Mouse (Mus musculus): ENCODE measurements around the gene Klhl9. TPM values are rescaled to one million over a fixed set of nuclear protein-coding genes. Genes with fewer than 3 reads are reported as not detected.
A peak's percentile ranks its signal among the peaks of the same experiment; 100 is the strongest.

Klhl9 gene
- polyA plus RNA-seq, 1 experiment from 2014 or later = 177 TPM

DNA sequence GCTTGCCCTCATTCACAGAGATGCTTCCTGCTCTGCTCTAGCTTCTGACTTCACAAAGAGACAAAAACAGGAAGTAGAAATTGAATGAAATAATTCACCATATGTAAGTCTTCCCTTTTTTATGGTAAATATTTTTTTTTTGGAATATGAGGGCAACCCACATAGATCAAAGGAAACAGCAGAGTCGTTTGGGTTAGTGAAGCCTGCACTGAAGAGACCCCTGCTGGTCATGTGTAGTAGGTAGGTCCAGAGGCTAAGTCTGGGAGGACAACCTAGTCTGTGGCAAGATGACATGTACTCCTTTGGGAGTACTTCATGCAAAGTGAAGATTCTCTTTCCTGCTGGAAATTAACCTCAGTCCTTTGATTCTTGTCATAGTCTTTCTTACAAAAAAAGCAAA is 5.1 kb upstream of the Klhl9 start:
- ATAC-seq (ENCODE audit: low FRiP score, low TSS enrichment) (no peak), DNase-seq (peak; percentile 57)
- 3% methylated on average over 1 of the region's 1 CpGs for WGBS
- Histone ChIP-seq H3K27ac (replicated peaks; ENCODE audit: low read depth, low read length) (no peak overlapping the region), H3K9me3 (ENCODE audit: control insufficient read depth, low read length) (no peaks in the 10 kb centered on the region), H3K9ac (replicated peaks; ENCODE audit: low read length) (no peak overlapping the region), H3K4me3 (replicated peaks; ENCODE audit: low read depth, low read length) (no peak overlapping the region), H3K27me3 (ENCODE audit: control insufficient read depth, insufficient read depth, low read length) (no peaks in the 10 kb centered on the region), H3K36me3 (ENCODE audit: control insufficient read depth, insufficient read depth, low read length) (no peaks in the 10 kb centered on the region), H3K4me2 (ENCODE audit: low read length) (no peak overlapping the region), H3K4me1 (ENCODE audit: control insufficient read depth, insufficient read depth, low read length) (no peaks in the 10 kb centered on the region)

- no peak overlapping the region for H3K27ac ChIP-seq (replicated peaks; ENCODE audit: low read depth, low read length)
- H3K9ac ChIP-seq (replicated peaks; ENCODE audit: low read length) = no peak overlapping the region
- no peaks in the 10 kb centered on the region for H3K9me3 ChIP-seq (ENCODE audit: control insufficient read depth, low read length)
- H3K27me3 ChIP-seq (ENCODE audit: control insufficient read depth, insufficient read depth, low read length) = no peaks in the 10 kb centered on the region
- ATAC-seq (ENCODE audit: low FRiP score, low TSS enrichment) (no peak), DNase-seq (no peak)
- 93% methylated on average over 6 of the region's 6 CpGs for WGBS
- H3K4me2 ChIP-seq (ENCODE audit: low read length) = no peak overlapping the region
- no peaks in the 10 kb centered on the region for H3K36me3 ChIP-seq (ENCODE audit: control insufficient read depth, insufficient read depth, low read length)
- no peaks in the 10 kb centered on the region for H3K4me1 ChIP-seq (ENCODE audit: control insufficient read depth, insufficient read depth, low read length)
- no peak overlapping the region for H3K4me3 ChIP-seq (replicated peaks; ENCODE audit: low read depth, low read length)
Observed at GRCm38 (mm10) chr4:88726727-88727126, 4.5 kb upstream of the Klhl9 start.

DNA sequence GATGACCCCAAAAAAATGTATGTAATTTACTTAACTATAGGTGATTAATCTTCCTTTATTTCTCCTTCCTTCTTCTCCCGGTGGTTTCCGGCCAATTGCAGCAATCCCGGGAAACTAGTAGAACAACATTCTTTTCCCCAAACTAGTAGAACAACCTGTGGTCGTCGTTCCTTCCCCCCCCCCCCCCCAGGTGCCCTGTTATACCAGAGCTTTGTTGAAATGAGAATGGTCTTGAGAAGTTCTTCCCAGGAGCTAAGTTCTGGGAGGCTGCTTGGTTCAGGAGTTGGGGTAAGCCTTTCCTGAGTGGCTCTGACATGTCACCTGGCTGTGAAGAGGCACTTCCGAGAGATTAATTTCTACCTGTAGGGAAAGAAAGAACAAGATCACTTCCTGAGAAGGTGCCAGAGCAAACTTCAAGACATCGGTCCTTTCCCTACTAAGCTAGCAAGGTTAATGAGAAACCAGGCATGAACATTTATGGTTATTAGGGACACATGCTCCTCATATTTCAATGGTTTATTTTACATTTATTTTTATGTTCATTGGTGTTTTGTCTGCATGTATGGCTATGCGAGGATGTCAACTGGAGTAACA is 1.3 kb upstream of the Klhl9 start:
- Histone ChIP-seq H3K36me3 (ENCODE audit: control insufficient read depth, insufficient read depth, low read length) (peaks cover 7% of the 10 kb centered on the region), H3K4me2 (ENCODE audit: low read length) (no peak overlapping the region), H3K27ac (replicated peaks; ENCODE audit: low read depth, low read length) (no peak overlapping the region), H3K4me3 (replicated peaks; ENCODE audit: low read depth, low read length) (no peak overlapping the region), H3K4me1 (ENCODE audit: control insufficient read depth, insufficient read depth, low read length) (peaks cover 23% of the 10 kb centered on the region), H3K9me3 (ENCODE audit: control insufficient read depth, low read length) (no peaks in the 10 kb centered on the region), H3K9ac (replicated peaks; ENCODE audit: low read length) (no peak overlapping the region), H3K27me3 (ENCODE audit: control insufficient read depth, insufficient read depth, low read length) (no peaks in the 10 kb centered on the region)
- DNase-seq (no peak), ATAC-seq (ENCODE audit: low FRiP score, low TSS enrichment) (no peak)
- WGBS = 70% methylated on average over 8 of the region's 8 CpGs

DNA sequence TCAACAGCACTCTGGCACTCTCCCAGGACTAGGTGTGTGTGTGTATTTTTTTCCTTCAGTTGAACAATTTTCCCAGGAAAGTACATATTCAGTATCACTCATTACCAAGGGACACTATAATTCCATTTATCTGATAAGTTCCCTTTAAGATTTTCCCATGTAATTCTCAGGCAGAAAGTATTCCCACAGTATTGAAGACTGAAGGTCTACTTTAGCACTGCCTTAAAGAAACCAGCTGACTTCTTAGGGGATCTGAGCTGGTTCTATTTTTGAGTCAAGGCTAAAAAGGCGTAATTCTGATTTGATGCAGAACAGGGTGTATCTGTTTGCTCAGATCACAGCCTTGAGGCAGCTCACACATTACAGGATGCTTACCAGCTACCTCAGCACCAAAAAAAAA is 3.5 kb downstream of the Klhl9 start:
- DNase-seq = no peak
- Histone ChIP-seq H3K9ac (replicated peaks; ENCODE audit: low read length) (peak overlapping the region; percentile 42; the same call in 1 of the 2 replicates), H3K4me2 (ENCODE audit: low read length) (peak overlapping the region; percentile 93), H3K27ac (replicated peaks; ENCODE audit: low read depth, low read length) (no peak overlapping the region), H3K4me3 (replicated peaks; ENCODE audit: low read depth, low read length) (peak overlapping the region; percentile 26), H3K9me3 (ENCODE audit: control insufficient read depth, low read length) (no peaks in the 10 kb centered on the region), H3K36me3 (ENCODE audit: control insufficient read depth, insufficient read depth, low read length) (peaks cover 28% of the 10 kb centered on the region), H3K4me1 (ENCODE audit: control insufficient read depth, insufficient read depth, low read length) (peaks cover 35% of the 10 kb centered on the region), H3K27me3 (ENCODE audit: control insufficient read depth, insufficient read depth, low read length) (no peaks in the 10 kb centered on the region)
- no peak for ATAC-seq (ENCODE audit: low FRiP score, low TSS enrichment)
- WGBS = 45% methylated on average over 1 of the region's 1 CpGs

DNA sequence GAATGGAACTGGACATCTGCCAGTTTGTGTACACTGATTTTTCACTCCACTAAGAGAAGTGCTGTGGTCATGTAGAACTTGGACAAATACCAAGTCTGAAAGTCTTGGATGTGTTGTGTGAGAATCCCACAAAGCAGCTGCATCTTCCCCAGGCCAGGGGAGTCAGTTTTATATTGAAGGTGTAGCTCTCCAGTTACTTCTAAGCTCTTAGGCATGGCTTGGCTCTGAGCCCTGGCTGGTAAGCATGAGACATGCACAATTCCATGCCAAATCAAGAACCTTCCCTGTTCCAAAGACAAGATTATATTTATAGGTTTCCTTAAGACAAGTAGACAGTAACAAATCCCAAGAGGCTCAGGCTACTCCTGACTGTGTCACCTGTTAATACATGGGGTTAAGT is 7.2 kb downstream of the Klhl9 start:
- Histone ChIP-seq H3K27me3 (ENCODE audit: control insufficient read depth, insufficient read depth, low read length) (no peaks in the 10 kb centered on the region), H3K4me1 (ENCODE audit: control insufficient read depth, insufficient read depth, low read length) (peaks cover 23% of the 10 kb centered on the region), H3K9ac (replicated peaks; ENCODE audit: low read length) (no peak overlapping the region), H3K4me3 (replicated peaks; ENCODE audit: low read depth, low read length) (no peak overlapping the region), H3K4me2 (ENCODE audit: low read length) (no peak overlapping the region), H3K36me3 (ENCODE audit: control insufficient read depth, insufficient read depth, low read length) (peaks cover 28% of the 10 kb centered on the region), H3K27ac (replicated peaks; ENCODE audit: low read depth, low read length) (no peak overlapping the region), H3K9me3 (ENCODE audit: control insufficient read depth, low read length) (no peaks in the 10 kb centered on the region)
- DNase-seq (no peak), ATAC-seq (ENCODE audit: low FRiP score, low TSS enrichment) (no peak)

DNA sequence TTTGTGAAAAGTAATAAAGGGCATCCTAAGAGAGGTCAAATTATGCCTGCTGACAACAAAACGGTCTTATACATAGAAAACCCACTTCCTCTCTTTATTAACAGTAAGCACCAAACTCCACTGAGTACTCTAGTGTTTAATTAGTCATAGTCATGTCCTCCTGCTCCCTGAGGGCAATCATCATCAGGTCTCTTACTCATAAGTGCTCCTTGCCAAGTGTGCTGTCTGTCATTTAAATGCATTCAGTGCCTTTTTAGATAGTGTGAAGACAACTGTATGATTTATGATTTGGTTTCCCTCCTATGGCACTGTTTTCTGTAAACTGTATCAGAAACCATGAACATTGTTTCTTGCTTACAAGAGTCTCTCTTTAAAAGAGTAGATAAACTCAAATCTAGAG is 8.0 kb downstream of the Klhl9 start:
- peaks cover 26% of the 10 kb centered on the region for H3K36me3 ChIP-seq (ENCODE audit: control insufficient read depth, insufficient read depth, low read length)
- H3K9me3 ChIP-seq (ENCODE audit: control insufficient read depth, low read length) = no peaks in the 10 kb centered on the region
- WGBS = 100% methylated on average over 1 of the region's 1 CpGs
- ATAC-seq (ENCODE audit: low FRiP score, low TSS enrichment) (no peak), DNase-seq (no peak)
- no peak overlapping the region for H3K4me3 ChIP-seq (replicated peaks; ENCODE audit: low read depth, low read length)
- peaks cover 17% of the 10 kb centered on the region for H3K4me1 ChIP-seq (ENCODE audit: control insufficient read depth, insufficient read depth, low read length)
- no peak overlapping the region for H3K4me2 ChIP-seq (ENCODE audit: low read length)
- H3K27me3 ChIP-seq (ENCODE audit: control insufficient read depth, insufficient read depth, low read length) = no peaks in the 10 kb centered on the region
- H3K27ac ChIP-seq (replicated peaks; ENCODE audit: low read depth, low read length) = no peak overlapping the region
- H3K9ac ChIP-seq (replicated peaks; ENCODE audit: low read length) = no peak overlapping the region

GRCm38 (mm10) chr4:88707128-88707826 is 15.0 kb downstream of the Klhl9 start:
- Histone ChIP-seq H3K27me3 (ENCODE audit: control insufficient read depth, insufficient read depth, low read length) (no peaks in the 10 kb centered on the region), H3K27ac (replicated peaks; ENCODE audit: low read depth, low read length) (no peak overlapping the region), H3K9me3 (ENCODE audit: control insufficient read depth, low read length) (no peaks in the 10 kb centered on the region), H3K36me3 (ENCODE audit: control insufficient read depth, insufficient read depth, low read length) (no peaks in the 10 kb centered on the region), H3K4me3 (replicated peaks; ENCODE audit: low read depth, low read length) (no peak overlapping the region), H3K4me2 (ENCODE audit: low read length) (no peak overlapping the region), H3K4me1 (ENCODE audit: control insufficient read depth, insufficient read depth, low read length) (no peaks in the 10 kb centered on the region), H3K9ac (replicated peaks; ENCODE audit: low read length) (no peak overlapping the region)
- 90% methylated on average over 1 of the region's 1 CpGs for WGBS
- DNase-seq = no peak
- no peak for ATAC-seq (ENCODE audit: low FRiP score, low TSS enrichment)

GRCm38 (mm10) chr4:88705924-88706323 is 16.3 kb downstream of the Klhl9 start:
- no peak overlapping the region for H3K4me3 ChIP-seq (replicated peaks; ENCODE audit: low read depth, low read length)
- DNase-seq (no peak), ATAC-seq (ENCODE audit: low FRiP score, low TSS enrichment) (no peak)
- H3K27me3 ChIP-seq (ENCODE audit: control insufficient read depth, insufficient read depth, low read length) = no peaks in the 10 kb centered on the region
- H3K9me3 ChIP-seq (ENCODE audit: control insufficient read depth, low read length) = no peaks in the 10 kb centered on the region
- no peak overlapping the region for H3K27ac ChIP-seq (replicated peaks; ENCODE audit: low read depth, low read length)
- H3K4me2 ChIP-seq (ENCODE audit: low read length) = no peak overlapping the region
- no peaks in the 10 kb centered on the region for H3K4me1 ChIP-seq (ENCODE audit: control insufficient read depth, insufficient read depth, low read length)
- no peak overlapping the region for H3K9ac ChIP-seq (replicated peaks; ENCODE audit: low read length)
- H3K36me3 ChIP-seq (ENCODE audit: control insufficient read depth, insufficient read depth, low read length) = no peaks in the 10 kb centered on the region
- 54% methylated on average over 3 of the region's 3 CpGs for WGBS

- H3K4me2 ChIP-seq (ENCODE audit: low read length) = no peak overlapping the region
- no peaks in the 10 kb centered on the region for H3K4me1 ChIP-seq (ENCODE audit: control insufficient read depth, insufficient read depth, low read length)
- ATAC-seq (ENCODE audit: low FRiP score, low TSS enrichment) = no peak
- no peak overlapping the region for H3K27ac ChIP-seq (replicated peaks; ENCODE audit: low read depth, low read length)
- H3K36me3 ChIP-seq (ENCODE audit: control insufficient read depth, insufficient read depth, low read length) = no peaks in the 10 kb centered on the region
- H3K27me3 ChIP-seq (ENCODE audit: control insufficient read depth, insufficient read depth, low read length) = no peaks in the 10 kb centered on the region
- no peaks in the 10 kb centered on the region for H3K9me3 ChIP-seq (ENCODE audit: control insufficient read depth, low read length)
- no peak overlapping the region for H3K9ac ChIP-seq (replicated peaks; ENCODE audit: low read length)
- no peak for DNase-seq
- 71% methylated on average over 1 of the region's 1 CpGs for WGBS
- H3K4me3 ChIP-seq (replicated peaks; ENCODE audit: low read depth, low read length) = no peak overlapping the region
Observed at GRCm38 (mm10) chr4:88699301-88699700, 23.0 kb downstream of the Klhl9 start.
